Comparison of ENCODE assay signal across 25 mouse cellular contexts in the genomic region with DNA sequence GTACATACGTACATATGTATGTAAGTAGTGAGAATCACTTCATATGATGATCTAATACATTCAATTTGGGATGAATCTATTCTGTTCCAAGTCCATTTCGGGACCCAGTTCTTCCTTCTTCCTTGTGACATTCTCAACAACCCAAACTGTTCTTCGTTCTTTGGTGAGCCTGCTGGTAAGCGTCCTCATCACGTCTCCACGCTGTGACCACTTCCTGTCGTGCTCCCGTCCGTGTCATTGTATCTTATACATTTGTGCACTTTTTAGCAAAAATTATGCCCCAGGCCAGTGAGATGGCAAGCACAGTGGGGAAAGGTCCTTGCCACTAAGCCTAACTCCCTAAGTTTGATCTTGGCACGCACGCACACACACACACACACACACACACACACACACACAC. TPM values are rescaled to one million over a fixed set of nuclear protein-coding genes. Genes with fewer than 3 reads are reported as not detected.
DNase-seq lines count a peak whose midpoint lies in the region; ATAC-seq and TF ChIP-seq lines count a peak whose summit lies in the region.
"Had no signal": no experiment of that assay in that cellular context is flagged by ENCODE, and none has a peak within 500 bp of the region (broad histone marks: within the 10 kb centered on the region; RNA-seq: fewer than 3 reads in every experiment).

No protein-coding gene starts in this region.

- peak; percentile 32 for DNase-seq in CD4-positive helper T cell, adult 2 months (ENCODE audit: low read depth, low spot score)
- DNase-seq in CD4-positive, CD25-positive, alpha-beta regulatory T cell, adult 2 months (ENCODE audit: low read depth, low spot score), result peak; percentile 45
- DNase-seq in naive thymus-derived CD4-positive, alpha-beta T cell, adult 2 months (ENCODE audit: low read depth), result peak; percentile 35
- no peak for DNase-seq in ovary, postnatal 14 days (ENCODE audit: low spot score)
- DNase-seq in cerebellum, adult 2 months, result no peak
- DNase-seq: adrenal gland, postnatal 10 days; adrenal gland, postnatal 36 days; cerebellum, adult 18-20 months; cerebellum, adult 9-11 months; cerebellum, postnatal 36 days; embryo, embryonic 11 days; gastrocnemius, postnatal 25 days; heart, adult 2 months; heart, postnatal 14 days had no signal

- peak; percentile 42 for ATAC-seq in activated CD4-positive, CD25-positive, alpha-beta regulatory T cell, adult 4 months
- ATAC-seq: forebrain, embryonic 15.5 days; intestine, embryonic 16.5 days had no signal

- H3K27me3 ChIP-seq in cerebellum, adult 2 months (ENCODE audit: control insufficient read depth, insufficient read depth, low read length), result no peaks in the 10 kb centered on the region
- H3K27me3 ChIP-seq: embryonic facial prominence, embryonic 13.5 days; forebrain, embryonic 12.5 days; forebrain, embryonic 15.5 days; heart, embryonic 13.5 days; hindbrain, embryonic 12.5 days; hindbrain, embryonic 15.5 days had no signal

- TF ChIP-seq POLR2A in cerebellum, adult 2 months (IDR thresholded peaks at IDR 0.05; ENCODE audit: borderline replicate concordance, insufficient read depth, low read length), result no peak

- no peaks in the 10 kb centered on the region; the same call in 1 of the 2 replicates for H3K4me1 ChIP-seq in cerebellum, adult 2 months (ENCODE audit: control insufficient read depth, insufficient read depth, low read length)
- H3K4me1 ChIP-seq: embryonic facial prominence, embryonic 13.5 days; forebrain, embryonic 12.5 days; forebrain, embryonic 15.5 days; hindbrain, embryonic 12.5 days; hindbrain, embryonic 15.5 days had no signal

- no peak overlapping the region for H3K4me3 ChIP-seq in cerebellum, adult 2 months (replicated peaks; ENCODE audit: insufficient read depth, low read depth, low read length)
- H3K4me3 ChIP-seq: embryonic facial prominence, embryonic 10.5 days; embryonic facial prominence, embryonic 13.5 days; erythroblast, embryonic 14.5 days; forebrain, embryonic 12.5 days; forebrain, embryonic 15.5 days; heart, adult 2 months; heart, embryonic 10.5 days; heart, embryonic 13.5 days; hindbrain, embryonic 12.5 days; hindbrain, embryonic 15.5 days had no signal

- 90% methylated on average over 11 of the region's 11 CpGs for WGBS in cerebellum, adult 2 months

- no peak for TF ChIP-seq CTCF in cerebellum, adult 2 months (IDR thresholded peaks at IDR 0.05; ENCODE audit: borderline replicate concordance, insufficient read depth, low read depth, low read length)

- H3K27ac ChIP-seq in cerebellum, adult 2 months (ENCODE audit: insufficient read depth, low read length), result no peak overlapping the region
- H3K27ac ChIP-seq: embryonic facial prominence, embryonic 10.5 days; embryonic facial prominence, embryonic 13.5 days; forebrain, embryonic 12.5 days; forebrain, embryonic 15.5 days; heart, adult 2 months; heart, embryonic 10.5 days; heart, embryonic 13.5 days; hindbrain, embryonic 12.5 days; hindbrain, embryonic 15.5 days had no signal

RNA-seq across cellular contexts. Expression of gene Ccl17, which starts 7.7 kb away (rescaled TPM):
- polyA plus RNA-seq in activated CD4-positive, CD25-positive, alpha-beta regulatory T cell, adult 4 months (2017; shearing (Covaris generic)), result under 1 TPM in 1 of 2 experiments, not detected in 1; 0.69 TPM
- 0.36 and 1.1 TPM in 2 replicates for polyA plus RNA-seq in cerebellum, adult 2 months (2012; rRNA removed)
- polyA plus RNA-seq: embryonic facial prominence, embryonic 10.5 days; embryonic facial prominence, embryonic 13.5 days; erythroblast, embryonic 14.5 days; hindbrain, embryonic 12.5 days had no signal

RNA-seq across cellular contexts. Expression of gene Coq9, which starts 20.2 kb away (rescaled TPM):
- 10 to 100 TPM; 34.1 to 40.2 TPM for polyA plus RNA-seq in activated CD4-positive, CD25-positive, alpha-beta regulatory T cell, adult 4 months (2017; shearing (Covaris generic))
- polyA plus RNA-seq in cerebellum, adult 2 months (2012; rRNA removed), result 155 and 163 TPM in 2 replicates

RNA-seq across cellular contexts. Expression of gene Ciapin1, which starts 20.2 kb away (rescaled TPM):
- 100 to 1,000 TPM in 1 of 2 experiments, 10 to 100 TPM in 1; 93.7 to 120 TPM for polyA plus RNA-seq in activated CD4-positive, CD25-positive, alpha-beta regulatory T cell, adult 4 months (2017; shearing (Covaris generic))
- polyA plus RNA-seq in cerebellum, adult 2 months (2012; rRNA removed), result 58.2 and 58.4 TPM in 2 replicates

RNA-seq across cellular contexts. Expression of gene Polr2c, which starts 39.3 kb away (rescaled TPM):
- 100 to 1,000 TPM in 1 of 2 experiments, 10 to 100 TPM in 1; 89.2 to 117 TPM for polyA plus RNA-seq in activated CD4-positive, CD25-positive, alpha-beta regulatory T cell, adult 4 months (2017; shearing (Covaris generic))
- 154 and 166 TPM in 2 replicates for polyA plus RNA-seq in cerebellum, adult 2 months (2012; rRNA removed)

RNA-seq across cellular contexts. Expression of gene Cx3cl1, which starts 46.1 kb away (rescaled TPM):
- polyA plus RNA-seq in activated CD4-positive, CD25-positive, alpha-beta regulatory T cell, adult 4 months (2017; shearing (Covaris generic)), result not detected
- polyA plus RNA-seq in cerebellum, adult 2 months (2012; rRNA removed), result 102 and 103 TPM in 2 replicates

Comparison
In these comparisons a context has a peak if more than half of its experiments do, and no peak if none do; other contexts are left out.
1. DNase-seq: peak in CD4-positive helper T cell, adult 2 months (single experiment), CD4-positive, CD25-positive, alpha-beta regulatory T cell, adult 2 months (single experiment) and naive thymus-derived CD4-positive, alpha-beta T cell, adult 2 months (single experiment); none in ovary, postnatal 14 days (single experiment) and cerebellum, adult 2 months (0 of 2).